Mouse (Mus musculus): ENCODE results near the gene Pdcd1lg2. TPM values are rescaled to one million over a fixed set of nuclear protein-coding genes. Genes with fewer than 3 reads are reported as not detected.
A peak's percentile ranks its signal among the peaks of the same experiment; 100 is the strongest.

Pdcd1lg2 gene
- polyA plus RNA-seq, 1 experiment from 2014 or later = not detected

DNA sequence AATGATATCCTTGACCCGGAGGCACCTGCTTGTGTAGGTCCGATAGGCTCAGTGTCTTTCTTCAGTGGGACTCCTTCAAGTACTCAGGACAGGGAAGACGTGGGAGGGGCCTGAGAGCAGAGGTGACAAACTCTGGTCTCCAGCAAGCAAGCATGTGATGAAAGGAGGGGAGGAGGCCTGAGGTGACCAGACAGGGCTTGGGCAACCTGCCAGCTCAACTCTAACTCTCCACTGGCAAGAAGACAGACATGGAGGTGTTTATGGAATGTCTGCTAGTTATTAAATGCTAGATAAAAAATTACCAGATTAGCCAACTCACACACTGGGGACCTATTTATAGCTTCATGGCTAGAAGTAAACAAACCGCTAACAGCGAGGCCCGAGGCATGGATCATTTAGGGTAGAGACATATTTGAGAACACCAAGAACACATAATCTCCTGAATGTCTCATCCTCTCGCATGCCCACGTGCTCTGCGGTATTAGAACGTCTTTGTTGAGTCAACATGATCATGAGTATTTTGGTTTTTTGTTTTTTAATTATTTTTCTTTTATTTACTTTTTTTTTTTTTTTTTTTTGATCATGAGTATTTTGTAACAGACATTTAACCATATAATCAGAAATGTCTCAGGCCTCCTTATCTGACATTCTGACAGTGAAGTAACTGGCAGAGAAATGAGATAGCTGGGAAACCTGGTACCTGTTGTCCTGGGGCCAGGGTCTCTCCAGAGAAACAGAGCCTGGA is 58.4 kb downstream of the Pdcd1lg2 start:
- Histone ChIP-seq H3K9me3 (replicated peaks) (no peaks in the 10 kb centered on the region), H3K36me3 (no peaks in the 10 kb centered on the region), H3K27ac (no peak overlapping the region), H3K27me3 (ENCODE audit: low read depth, poor library complexity, severe bottlenecking) (no peaks in the 10 kb centered on the region), H3K4me1 (peaks cover 25% of the 10 kb centered on the region), H3K4me3 (no peak overlapping the region)
- 88% methylated on average over 10 of the region's 10 CpGs for WGBS
- no peak for DNase-seq (ENCODE audit: low spot score)

DNA sequence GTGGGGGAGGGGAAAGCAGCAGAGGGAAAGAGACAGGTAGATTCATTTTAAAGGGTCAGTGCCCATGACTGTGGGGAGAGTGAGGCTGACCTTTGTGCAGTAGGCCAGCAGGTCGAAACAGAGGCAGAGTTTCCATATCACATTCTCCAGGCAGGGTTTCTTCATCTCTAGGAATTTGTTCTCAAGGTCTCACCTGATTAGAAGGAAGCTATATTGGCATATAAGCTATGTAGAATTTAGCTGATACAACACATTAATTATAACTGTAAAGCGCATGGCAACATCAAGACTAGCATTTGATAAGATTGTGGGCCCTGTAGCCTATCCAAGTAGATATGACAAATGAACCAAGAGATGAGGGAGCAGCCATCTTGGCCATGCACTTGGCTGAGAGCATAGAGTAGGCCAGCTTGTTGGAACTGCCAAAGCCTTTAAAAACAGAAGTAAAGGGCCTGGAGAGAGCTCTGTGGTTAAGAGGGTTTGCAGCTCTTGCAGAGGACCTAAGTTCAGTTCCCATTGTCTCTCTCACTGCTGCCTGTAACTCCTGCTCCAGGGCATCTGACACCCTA is 59.1 kb downstream of the Pdcd1lg2 start:
- H3K27me3 ChIP-seq (ENCODE audit: low read depth, poor library complexity, severe bottlenecking) = no peaks in the 10 kb centered on the region
- H3K36me3 ChIP-seq = no peaks in the 10 kb centered on the region
- H3K4me1 ChIP-seq = peaks cover 27% of the 10 kb centered on the region
- no peak for DNase-seq (ENCODE audit: low spot score)
- 97% methylated on average over 2 of the region's 2 CpGs for WGBS
- no peaks in the 10 kb centered on the region for H3K9me3 ChIP-seq (replicated peaks)
- no peak overlapping the region for H3K4me3 ChIP-seq
- peak overlapping the region; percentile 69 for H3K27ac ChIP-seq

DNA sequence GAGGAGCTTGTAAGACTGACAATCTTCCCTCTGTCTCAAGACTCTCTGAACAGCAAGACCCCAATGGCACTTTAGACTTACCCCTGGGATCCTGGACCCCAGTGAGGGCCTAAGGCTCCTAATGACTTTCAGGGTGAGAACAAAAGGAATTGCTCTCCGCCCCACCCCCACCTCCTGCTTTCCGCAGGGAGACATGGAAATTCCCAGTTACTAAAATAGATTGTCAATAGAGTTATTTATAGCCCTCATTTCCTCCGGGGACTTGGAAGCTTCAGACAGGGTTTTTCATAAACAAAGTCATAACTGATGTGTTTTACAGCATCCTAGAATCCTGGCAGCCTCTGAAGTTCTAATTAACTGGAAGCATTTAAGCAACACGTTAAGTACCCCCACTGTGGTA is 59.9 kb downstream of the Pdcd1lg2 start:
- peaks cover 27% of the 10 kb centered on the region for H3K4me1 ChIP-seq
- no peaks in the 10 kb centered on the region for H3K27me3 ChIP-seq (ENCODE audit: low read depth, poor library complexity, severe bottlenecking)
- no peaks in the 10 kb centered on the region for H3K36me3 ChIP-seq
- H3K9me3 ChIP-seq (replicated peaks) = no peaks in the 10 kb centered on the region
- 11% methylated on average over 4 of the region's 4 CpGs for WGBS
- peak; percentile 41 for DNase-seq (ENCODE audit: low spot score)
- H3K27ac ChIP-seq = peak overlapping the region; percentile 69
- no peak overlapping the region; the same call in 1 of the 2 replicates for H3K4me3 ChIP-seq

DNA sequence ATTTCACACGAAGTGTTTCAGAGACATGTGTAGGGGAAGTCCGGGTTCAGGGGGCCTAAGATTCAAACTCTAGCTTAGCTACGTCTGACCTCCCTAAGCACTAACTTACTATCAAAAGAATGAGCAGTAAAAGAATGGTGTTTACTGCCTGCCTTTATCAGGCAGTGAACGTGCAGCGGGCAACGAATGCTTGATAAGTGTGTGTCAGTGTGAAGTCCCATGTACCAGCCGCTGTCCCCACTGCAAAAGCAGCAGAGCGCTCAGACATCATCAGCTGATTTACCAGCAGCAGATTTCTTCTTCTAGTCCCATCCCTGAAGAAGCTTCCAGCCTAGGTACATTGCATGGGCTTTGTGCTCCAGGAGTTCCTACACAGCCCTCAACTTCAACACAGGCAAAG is 61.7 kb downstream of the Pdcd1lg2 start:
- 85% methylated on average over 8 of the region's 8 CpGs for WGBS
- no peaks in the 10 kb centered on the region for H3K27me3 ChIP-seq (ENCODE audit: low read depth, poor library complexity, severe bottlenecking)
- H3K36me3 ChIP-seq = no peaks in the 10 kb centered on the region
- H3K4me3 ChIP-seq = no peak overlapping the region
- DNase-seq (ENCODE audit: low spot score) = no peak
- H3K27ac ChIP-seq = no peak overlapping the region
- peaks cover 27% of the 10 kb centered on the region for H3K4me1 ChIP-seq
- no peaks in the 10 kb centered on the region for H3K9me3 ChIP-seq (replicated peaks)

DNA sequence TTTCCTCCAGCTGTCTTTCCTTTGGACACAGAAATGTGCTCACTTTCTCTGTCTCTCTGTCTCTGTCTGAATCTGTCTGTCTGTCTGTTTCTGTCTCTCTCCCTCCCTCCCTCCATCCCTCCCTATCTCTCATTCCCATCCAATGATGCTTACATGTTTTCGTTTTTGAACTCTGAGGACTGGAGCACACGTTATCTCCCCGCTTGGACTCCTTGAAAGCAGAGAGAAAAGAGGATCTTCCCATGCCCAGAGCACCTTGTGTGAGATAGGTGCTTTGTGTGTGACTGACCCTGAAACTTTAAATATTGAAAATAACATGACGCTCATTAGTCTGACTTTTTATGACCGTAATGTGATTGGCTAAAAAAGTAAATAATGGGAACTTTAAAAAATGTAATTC is 62.2 kb downstream of the Pdcd1lg2 start:
- no peaks in the 10 kb centered on the region for H3K36me3 ChIP-seq
- no peaks in the 10 kb centered on the region for H3K9me3 ChIP-seq (replicated peaks)
- H3K4me3 ChIP-seq = no peak overlapping the region
- DNase-seq (ENCODE audit: low spot score) = no peak
- no peaks in the 10 kb centered on the region for H3K27me3 ChIP-seq (ENCODE audit: low read depth, poor library complexity, severe bottlenecking)
- H3K27ac ChIP-seq = no peak overlapping the region
- H3K4me1 ChIP-seq = peaks cover 27% of the 10 kb centered on the region
- 93% methylated on average over 5 of the region's 5 CpGs for WGBS

DNA sequence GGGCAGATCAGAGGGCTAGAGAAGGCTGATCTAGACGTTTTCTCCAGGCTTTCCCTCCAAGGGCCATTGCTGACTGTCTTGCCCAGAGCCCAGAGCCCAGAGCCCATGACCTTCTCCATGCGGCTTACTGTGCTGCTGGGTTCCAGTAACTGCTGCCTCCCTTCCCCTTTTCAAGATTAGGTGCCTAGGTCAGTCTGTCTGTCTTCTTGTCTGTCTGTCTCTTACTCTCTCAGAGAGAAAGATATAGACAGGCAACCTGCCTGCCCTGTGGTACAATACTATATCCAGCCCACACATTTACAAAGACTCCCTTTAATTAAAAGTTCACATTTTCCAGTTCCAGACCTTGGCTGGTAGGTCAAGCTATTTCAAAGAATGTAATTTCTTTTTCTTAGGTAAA is 64.1 kb downstream of the Pdcd1lg2 start:
- Histone ChIP-seq H3K27ac (no peak overlapping the region), H3K4me3 (no peak overlapping the region), H3K4me1 (peaks cover 22% of the 10 kb centered on the region), H3K27me3 (ENCODE audit: low read depth, poor library complexity, severe bottlenecking) (no peaks in the 10 kb centered on the region), H3K36me3 (no peaks in the 10 kb centered on the region), H3K9me3 (replicated peaks) (no peaks in the 10 kb centered on the region)
- WGBS = 71% methylated on average over 2 of the region's 2 CpGs
- DNase-seq (ENCODE audit: low spot score) = no peak

DNA sequence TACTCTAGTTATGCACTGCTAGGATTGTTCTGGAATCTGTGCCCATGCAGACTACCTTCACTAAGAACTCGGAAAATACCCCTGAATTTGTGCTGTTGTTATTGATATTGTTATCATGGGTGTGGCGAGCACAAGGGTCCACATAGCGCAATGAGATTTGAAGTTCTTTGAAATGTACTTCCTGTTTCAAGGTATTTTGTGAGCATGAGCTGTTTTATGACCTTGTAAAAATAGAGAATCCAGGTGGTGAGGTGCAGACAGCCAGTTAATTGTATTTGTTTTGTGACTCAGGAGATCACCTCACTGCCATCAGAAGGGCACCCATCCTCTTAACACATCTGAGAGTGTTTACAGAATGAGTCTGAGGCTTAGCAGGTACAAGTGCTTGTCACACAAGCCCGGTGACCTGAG is 64.5 kb downstream of the Pdcd1lg2 start:
- Histone ChIP-seq H3K4me3 (no peak overlapping the region), H3K4me1 (peaks cover 18% of the 10 kb centered on the region), H3K9me3 (replicated peaks) (no peaks in the 10 kb centered on the region), H3K27ac (no peak overlapping the region), H3K36me3 (no peaks in the 10 kb centered on the region), H3K27me3 (ENCODE audit: low read depth, poor library complexity, severe bottlenecking) (no peaks in the 10 kb centered on the region)
- WGBS = 74% methylated on average over 4 of the region's 4 CpGs
- DNase-seq (ENCODE audit: low spot score) = no peak

DNA sequence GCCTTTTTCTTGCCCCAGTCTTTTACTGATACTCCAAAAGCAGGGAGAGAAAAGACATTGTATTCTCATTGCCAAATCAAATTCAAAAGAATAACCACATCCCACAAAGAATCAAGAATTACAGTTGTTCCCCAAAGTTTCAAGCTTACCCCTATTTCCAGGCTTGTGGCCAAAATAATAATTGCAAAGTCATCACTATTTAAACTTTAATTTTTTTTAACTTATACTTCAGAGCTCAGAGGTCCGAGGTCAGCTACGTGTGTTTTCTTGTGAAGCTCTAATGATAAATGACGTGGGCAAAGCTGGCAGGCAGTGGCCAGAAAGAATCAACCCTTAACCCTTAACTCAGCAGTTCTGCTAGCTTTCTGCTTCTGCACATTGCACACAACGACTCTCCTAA is 67.9 kb downstream of the Pdcd1lg2 start:
- WGBS = 33% methylated on average over 4 of the region's 4 CpGs

DNA sequence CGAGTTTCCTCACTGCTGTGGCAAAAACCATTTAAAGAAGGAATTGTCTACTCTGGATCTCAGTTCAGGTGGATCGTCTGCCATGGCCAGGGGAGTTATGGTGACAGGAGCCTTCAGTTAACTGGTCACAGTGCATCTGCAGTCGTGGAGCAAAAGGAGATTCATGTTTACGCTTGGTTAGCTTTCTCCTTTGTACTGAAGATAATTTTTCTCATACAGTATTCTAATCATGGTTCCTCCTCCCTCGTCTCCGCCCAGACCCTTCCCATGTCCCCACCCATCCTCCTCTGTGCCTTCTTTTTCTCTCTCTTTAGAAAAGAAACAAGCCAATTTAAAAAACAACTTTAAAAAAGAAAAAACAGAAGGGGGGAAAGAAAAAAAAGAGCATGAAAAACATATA is 70.9 kb downstream of the Pdcd1lg2 start:
- Histone ChIP-seq H3K27ac (no peak overlapping the region), H3K4me3 (no peak overlapping the region), H3K27me3 (ENCODE audit: low read depth, poor library complexity, severe bottlenecking) (no peaks in the 10 kb centered on the region), H3K9me3 (replicated peaks) (no peaks in the 10 kb centered on the region), H3K36me3 (no peaks in the 10 kb centered on the region), H3K4me1 (no peaks in the 10 kb centered on the region)
- DNase-seq (ENCODE audit: low spot score) = no peak
- 86% methylated on average over 6 of the region's 6 CpGs for WGBS

More for the DNA sequence above, 67.9 kb downstream of the Pdcd1lg2 start:
- H3K9me3 ChIP-seq (replicated peaks) = no peaks in the 10 kb centered on the region
- no peak overlapping the region for H3K27ac ChIP-seq
- no peak overlapping the region for H3K4me3 ChIP-seq
- peaks cover 3% of the 10 kb centered on the region; the same call in 1 of the 2 replicates for H3K4me1 ChIP-seq
- no peak for DNase-seq (ENCODE audit: low spot score)
- H3K27me3 ChIP-seq (ENCODE audit: low read depth, poor library complexity, severe bottlenecking) = no peaks in the 10 kb centered on the region
- H3K36me3 ChIP-seq = no peaks in the 10 kb centered on the region

DNA sequence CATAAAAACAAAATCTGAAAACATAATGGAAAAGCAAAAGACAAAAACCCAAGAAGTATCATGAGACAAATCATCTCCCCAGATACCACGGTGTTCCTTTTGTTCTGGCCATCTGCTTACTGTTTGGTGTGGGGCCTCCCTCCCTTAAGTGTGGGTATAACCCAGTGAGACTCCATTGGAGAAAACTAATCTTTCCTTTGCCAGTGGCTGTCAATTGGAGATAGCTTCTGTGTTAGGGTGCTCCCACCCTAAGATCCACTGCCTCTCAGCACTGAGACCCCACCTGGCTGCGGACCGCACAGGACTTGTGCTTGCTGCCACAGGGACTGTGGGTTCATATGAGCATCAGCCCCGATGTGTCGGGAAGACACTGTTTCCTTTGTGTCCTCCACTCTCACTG is 71.4 kb downstream of the Pdcd1lg2 start:
- DNase-seq (ENCODE audit: low spot score) = no peak

DNA sequence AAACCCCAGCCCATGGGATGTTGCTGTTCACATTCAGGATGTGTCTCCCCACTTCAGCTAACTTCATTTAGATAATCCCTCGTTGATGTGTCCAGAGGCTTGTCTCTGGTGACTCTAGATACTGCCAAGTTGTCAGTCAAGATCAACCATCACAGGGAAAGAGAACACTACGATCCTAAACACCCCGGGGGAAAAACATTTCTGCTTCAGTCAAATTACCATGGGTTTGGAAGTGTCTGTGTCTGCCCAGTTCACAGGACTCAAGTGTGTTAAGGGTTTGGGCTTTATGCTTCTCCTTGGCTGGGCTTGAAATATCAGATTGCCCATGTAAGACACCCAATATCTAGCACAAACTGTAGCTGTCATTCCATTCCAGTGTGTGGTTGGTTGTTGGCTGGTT is 71.9 kb downstream of the Pdcd1lg2 start:
- no peaks in the 10 kb centered on the region for H3K27me3 ChIP-seq (ENCODE audit: low read depth, poor library complexity, severe bottlenecking)
- no peaks in the 10 kb centered on the region for H3K4me1 ChIP-seq
- WGBS = 81% methylated on average over 3 of the region's 3 CpGs
- no peak overlapping the region for H3K27ac ChIP-seq
- DNase-seq (ENCODE audit: low spot score) = no peak
- H3K36me3 ChIP-seq = no peaks in the 10 kb centered on the region
- no peak overlapping the region for H3K4me3 ChIP-seq
- no peaks in the 10 kb centered on the region for H3K9me3 ChIP-seq (replicated peaks)

More for the DNA sequence above, 71.4 kb downstream of the Pdcd1lg2 start:
- Histone ChIP-seq H3K36me3 (no peaks in the 10 kb centered on the region), H3K27me3 (ENCODE audit: low read depth, poor library complexity, severe bottlenecking) (no peaks in the 10 kb centered on the region), H3K4me3 (no peak overlapping the region), H3K27ac (no peak overlapping the region), H3K9me3 (replicated peaks) (no peaks in the 10 kb centered on the region), H3K4me1 (no peaks in the 10 kb centered on the region)
- WGBS = 76% methylated on average over 5 of the region's 5 CpGs

DNA sequence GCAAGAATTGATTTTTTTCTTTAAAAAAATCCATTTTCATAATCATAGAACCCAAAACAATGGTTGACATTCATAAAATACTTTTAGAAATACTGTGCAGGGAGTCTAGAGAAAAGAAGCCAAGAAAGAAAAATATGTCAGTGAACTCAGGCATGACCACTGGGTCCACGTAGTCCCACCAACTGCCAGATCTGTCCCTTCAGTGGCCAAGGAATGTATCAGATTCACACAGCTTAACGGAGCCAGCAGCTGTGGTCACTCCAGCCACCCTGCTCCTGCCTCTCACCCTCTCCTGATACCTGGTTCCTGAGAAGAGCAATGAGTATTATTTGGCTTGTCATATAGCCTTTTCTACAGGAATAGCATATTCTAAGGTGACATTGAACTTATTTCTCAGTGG is 72.7 kb downstream of the Pdcd1lg2 start:
- DNase-seq (ENCODE audit: low spot score) = no peak
- no peaks in the 10 kb centered on the region for H3K36me3 ChIP-seq
- no peaks in the 10 kb centered on the region for H3K27me3 ChIP-seq (ENCODE audit: low read depth, poor library complexity, severe bottlenecking)
- H3K4me3 ChIP-seq = no peak overlapping the region
- no peak overlapping the region for H3K27ac ChIP-seq
- no peaks in the 10 kb centered on the region for H3K4me1 ChIP-seq
- no peaks in the 10 kb centered on the region for H3K9me3 ChIP-seq (replicated peaks)
- WGBS = 82% methylated on average over 2 of the region's 2 CpGs

DNA sequence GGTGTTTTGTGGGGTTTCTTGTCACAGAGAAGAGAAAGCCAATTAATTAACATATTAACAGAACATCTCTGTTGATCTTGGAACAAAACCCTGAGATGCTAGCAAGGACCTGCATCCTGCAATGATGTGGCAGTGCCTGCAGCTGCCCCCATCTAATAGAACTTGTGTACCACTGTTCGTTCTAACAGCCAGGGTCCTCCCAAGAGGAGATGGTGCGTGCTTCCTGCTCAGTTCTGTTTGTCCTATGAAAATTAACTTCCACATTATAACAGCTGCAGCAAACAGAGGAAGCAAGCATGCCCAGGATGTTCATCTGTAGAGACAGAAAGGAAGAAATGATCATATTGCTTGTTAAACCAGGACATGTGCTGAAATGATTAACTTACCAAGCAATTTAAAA is 73.8 kb downstream of the Pdcd1lg2 start:
- Histone ChIP-seq H3K27me3 (ENCODE audit: low read depth, poor library complexity, severe bottlenecking) (no peaks in the 10 kb centered on the region), H3K27ac (no peak overlapping the region), H3K4me1 (no peaks in the 10 kb centered on the region), H3K36me3 (no peaks in the 10 kb centered on the region), H3K4me3 (no peak overlapping the region), H3K9me3 (replicated peaks) (no peaks in the 10 kb centered on the region)
- WGBS = 77% methylated on average over 2 of the region's 2 CpGs
- DNase-seq (ENCODE audit: low spot score) = no peak

Measured in limb, embryonic 10.5 days (tissue).